Mouse (Mus musculus): ENCODE data around the gene Opn3. TPM values are rescaled to one million over a fixed set of nuclear protein-coding genes. Genes with fewer than 3 reads are reported as not detected.
A peak's percentile ranks its signal among the peaks of the same experiment; 100 is the strongest.

Gene Opn3
- 9.3 and 10.1 TPM in 2 replicates for polyA plus RNA-seq (2015; fragmentation: Nextera tagmentation; extraction: Ambion mirVana)

DNA sequence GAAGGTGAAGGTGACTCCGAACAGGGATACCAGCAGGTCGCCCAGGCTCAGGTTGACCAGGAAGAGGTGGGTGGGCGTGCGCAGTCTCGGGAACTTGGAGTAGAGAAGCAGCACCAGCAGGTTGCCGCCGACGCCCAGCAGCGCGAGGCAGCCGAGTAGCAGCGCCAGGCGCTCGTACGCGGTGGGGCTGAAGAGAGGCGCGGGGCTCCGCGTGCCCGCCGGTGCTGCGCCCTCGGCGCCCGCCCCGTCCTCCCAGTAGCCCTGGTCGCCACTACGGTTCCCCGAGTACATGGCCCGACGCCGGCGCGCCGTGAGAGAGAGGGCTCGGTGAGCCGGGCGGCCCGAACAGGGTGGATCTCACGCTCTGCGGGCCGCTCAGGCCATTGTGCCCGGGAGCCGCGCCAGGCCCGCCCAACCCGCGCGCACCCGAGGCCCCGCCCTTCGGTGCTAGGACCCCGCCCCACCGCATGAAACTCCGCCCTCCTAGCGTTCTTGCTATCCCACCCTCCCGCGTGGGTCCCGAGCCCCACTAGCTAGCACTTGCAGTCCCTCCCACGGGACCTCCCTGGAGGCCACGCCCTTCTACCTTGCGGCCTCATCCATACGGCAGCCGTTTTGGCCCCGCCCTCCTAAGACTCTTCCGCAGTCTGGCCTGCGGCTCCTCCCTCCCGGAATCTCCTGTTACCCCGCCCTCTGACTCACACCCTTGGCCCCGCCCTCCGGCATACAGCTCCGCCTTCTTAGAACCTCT is at the start of gene Opn3, which contains the start of gene Chml:
TSS of gene Opn3 (minus strand) at position 531 of the 751 bp plus-strand sequence.
TSS of gene Chml (minus strand) at position 656 of the 751 bp plus-strand sequence.
- Histone ChIP-seq H3K9me3 (ENCODE audit: control insufficient read depth, low read length) (no peaks in the 10 kb centered on the region), H3K4me3 (ENCODE audit: low read length) (peak within 1 kb of the TSS; percentile 87), H3K9ac (ENCODE audit: low read depth, low read length) (peak within 1 kb of the TSS; percentile 91), H3K4me1 (ENCODE audit: control insufficient read depth, insufficient read depth, low read depth, low read length) (peaks cover 8% of the 10 kb centered on the region), H3K27me3 (replicated peaks; ENCODE audit: control insufficient read depth, insufficient read depth, low read length) (no peaks in the 10 kb centered on the region), H3K4me2 (ENCODE audit: low read length) (peak within 1 kb of the TSS; percentile 84), H3K27ac (ENCODE audit: low read depth, low read length) (peak within 1 kb of the TSS; percentile 91), H3K36me3 (ENCODE audit: control insufficient read depth, insufficient read depth, low read length) (peaks cover 5% of the 10 kb centered on the region; the same call in 1 of the 2 replicates)
- peak; percentile 97 for ATAC-seq
- WGBS: 0% methylated on average over 42 of the region's 73 CpGs

DNA sequence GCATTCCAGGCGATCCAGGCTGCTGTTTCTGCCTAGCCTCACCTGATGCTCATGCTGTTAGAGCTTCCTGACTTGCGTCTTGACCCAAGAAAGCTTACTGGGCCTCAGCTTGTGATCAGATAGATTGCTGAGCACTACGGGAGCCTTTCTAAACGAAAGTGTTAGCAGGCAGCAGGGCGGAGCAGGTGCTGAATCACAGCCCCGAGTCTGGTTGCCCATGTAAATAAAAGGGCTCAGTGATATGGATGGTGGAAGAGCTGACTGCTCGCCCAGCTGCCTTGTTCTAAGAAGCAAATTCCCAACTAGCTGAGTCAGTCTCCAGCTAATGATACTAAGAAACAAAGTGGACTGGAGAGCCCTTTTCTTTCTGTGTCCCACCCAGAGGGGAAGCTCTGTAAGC is 33.2 kb upstream of the Opn3 start:
- 53% methylated on average over 7 of the region's 7 CpGs for WGBS
- Histone ChIP-seq H3K9me3 (ENCODE audit: control insufficient read depth, low read length) (no peaks in the 10 kb centered on the region), H3K36me3 (ENCODE audit: control insufficient read depth, insufficient read depth, low read length) (no peaks in the 10 kb centered on the region)

DNA sequence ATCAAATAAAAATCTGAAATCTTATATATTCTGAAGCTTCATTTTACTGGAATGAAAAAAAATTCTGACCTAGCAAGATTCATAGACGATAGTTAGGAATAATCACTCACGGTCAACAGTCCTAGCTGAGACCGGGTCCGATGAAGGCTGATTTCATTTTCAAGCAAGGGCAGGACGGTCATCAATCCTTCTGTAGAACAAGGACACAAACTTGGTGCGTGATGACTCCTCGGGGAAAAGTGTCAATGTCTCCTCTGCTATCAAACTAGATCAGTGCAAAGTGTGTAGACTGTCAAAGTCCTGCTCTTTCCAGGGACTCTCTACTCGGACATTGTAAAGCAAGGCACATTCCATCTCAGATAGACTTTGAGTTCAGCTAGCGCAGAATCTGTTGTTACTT is 24.3 kb upstream of the Opn3 start:
- WGBS: 94% methylated on average over 9 of the region's 9 CpGs
- Histone ChIP-seq H3K4me2 (ENCODE audit: low read length) (no peak overlapping the region), H3K9ac (ENCODE audit: low read depth, low read length) (no peak overlapping the region), H3K27ac (ENCODE audit: low read depth, low read length) (no peak overlapping the region), H3K4me3 (ENCODE audit: low read length) (no peak overlapping the region), H3K36me3 (ENCODE audit: control insufficient read depth, insufficient read depth, low read length) (no peaks in the 10 kb centered on the region), H3K9me3 (ENCODE audit: control insufficient read depth, low read length) (no peaks in the 10 kb centered on the region), H3K27me3 (replicated peaks; ENCODE audit: control insufficient read depth, insufficient read depth, low read length) (no peaks in the 10 kb centered on the region), H3K4me1 (ENCODE audit: control insufficient read depth, insufficient read depth, low read depth, low read length) (no peaks in the 10 kb centered on the region)
- no peak for ATAC-seq

More for the DNA sequence above, 33.2 kb upstream of the Opn3 start:
- Histone ChIP-seq H3K27me3 (replicated peaks; ENCODE audit: control insufficient read depth, insufficient read depth, low read length) (no peaks in the 10 kb centered on the region), H3K4me3 (ENCODE audit: low read length) (no peak overlapping the region), H3K4me2 (ENCODE audit: low read length) (no peak overlapping the region), H3K4me1 (ENCODE audit: control insufficient read depth, insufficient read depth, low read depth, low read length) (no peaks in the 10 kb centered on the region), H3K9ac (ENCODE audit: low read depth, low read length) (no peak overlapping the region), H3K27ac (ENCODE audit: low read depth, low read length) (no peak overlapping the region)
- no peak for ATAC-seq

DNA sequence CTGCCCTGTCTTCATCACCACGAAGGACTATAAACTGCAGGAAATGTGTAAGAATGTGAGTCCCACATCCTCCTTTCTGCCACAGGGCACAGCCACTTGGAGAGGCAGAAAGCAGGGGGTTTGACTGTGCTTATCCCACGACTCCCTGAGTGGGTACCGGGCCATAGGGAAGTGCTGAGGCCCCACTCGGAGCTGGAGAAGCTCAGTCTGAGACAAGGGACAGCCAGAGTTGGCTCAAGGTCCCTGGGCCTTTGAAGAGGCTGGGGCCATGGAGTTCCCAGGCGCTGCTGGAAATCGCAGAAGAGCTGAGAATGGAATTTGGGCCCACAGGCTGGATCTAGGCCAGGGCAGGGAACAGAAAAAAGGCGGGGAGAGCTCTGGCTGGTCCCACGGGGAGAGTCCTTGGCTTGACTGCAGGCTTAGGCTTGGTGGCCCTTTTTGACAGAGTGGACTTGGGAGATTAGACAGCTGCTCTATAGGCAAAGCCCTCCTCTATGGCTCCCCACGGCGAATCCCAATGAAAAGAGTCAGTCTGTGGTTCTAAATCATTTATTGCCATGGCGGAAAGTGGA is 19.8 kb upstream of the Opn3 start:
- no peak overlapping the region for H3K4me3 ChIP-seq (ENCODE audit: low read length)
- no peaks in the 10 kb centered on the region for H3K4me1 ChIP-seq (ENCODE audit: control insufficient read depth, insufficient read depth, low read depth, low read length)
- no peaks in the 10 kb centered on the region for H3K9me3 ChIP-seq (ENCODE audit: control insufficient read depth, low read length)
- H3K27me3 ChIP-seq (replicated peaks; ENCODE audit: control insufficient read depth, insufficient read depth, low read length): no peaks in the 10 kb centered on the region
- no peak for ATAC-seq
- H3K27ac ChIP-seq (ENCODE audit: low read depth, low read length): no peak overlapping the region
- 70% methylated on average over 11 of the region's 11 CpGs for WGBS
- no peak overlapping the region for H3K9ac ChIP-seq (ENCODE audit: low read depth, low read length)
- no peak overlapping the region for H3K4me2 ChIP-seq (ENCODE audit: low read length)
- H3K36me3 ChIP-seq (ENCODE audit: control insufficient read depth, insufficient read depth, low read length): no peaks in the 10 kb centered on the region

DNA sequence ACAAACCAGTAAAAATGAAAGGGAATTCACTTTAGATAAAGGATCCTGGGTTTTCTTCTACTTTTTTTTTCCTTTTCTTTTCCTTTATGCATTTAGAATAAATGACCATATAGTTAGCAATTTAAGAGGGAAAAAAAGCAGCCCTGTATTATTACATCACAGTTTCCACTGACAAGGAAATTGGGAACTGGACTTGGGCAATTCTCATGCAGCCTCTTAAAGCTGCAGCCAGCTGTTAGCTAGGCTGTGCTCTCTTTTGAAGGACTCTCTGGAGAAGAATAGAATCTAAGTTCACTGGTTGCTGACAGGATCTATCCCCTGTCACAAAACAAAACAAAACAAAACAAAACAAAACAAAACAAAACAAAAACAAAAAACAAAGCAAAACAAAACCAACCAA is 15.4 kb upstream of the Opn3 start:
- Histone ChIP-seq H3K4me2 (ENCODE audit: low read length) (no peak overlapping the region), H3K9ac (ENCODE audit: low read depth, low read length) (no peak overlapping the region), H3K27me3 (replicated peaks; ENCODE audit: control insufficient read depth, insufficient read depth, low read length) (no peaks in the 10 kb centered on the region), H3K4me1 (ENCODE audit: control insufficient read depth, insufficient read depth, low read depth, low read length) (no peaks in the 10 kb centered on the region), H3K36me3 (ENCODE audit: control insufficient read depth, insufficient read depth, low read length) (no peaks in the 10 kb centered on the region), H3K27ac (ENCODE audit: low read depth, low read length) (no peak overlapping the region), H3K4me3 (ENCODE audit: low read length) (no peak overlapping the region), H3K9me3 (ENCODE audit: control insufficient read depth, low read length) (no peaks in the 10 kb centered on the region)
- ATAC-seq: no peak

DNA sequence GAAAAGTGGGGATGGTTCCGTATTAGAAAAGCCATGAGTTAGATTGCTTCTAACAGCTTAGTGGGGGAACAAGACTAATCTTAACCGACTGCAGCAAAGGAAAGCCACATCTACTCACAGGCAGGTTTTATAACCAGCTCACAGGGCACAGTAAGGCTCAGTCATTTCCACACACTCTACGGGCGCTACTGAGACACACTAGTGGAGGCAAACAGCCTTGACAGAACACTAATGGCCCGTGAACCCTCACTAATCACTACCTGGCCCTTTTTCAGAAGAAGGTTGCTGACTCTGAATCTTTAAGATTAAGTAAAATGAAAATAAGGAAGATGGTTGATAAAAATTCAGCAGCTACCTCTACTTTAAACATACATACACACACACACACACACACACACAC is 15.0 kb upstream of the Opn3 start:
- 71% methylated on average over 5 of the region's 5 CpGs for WGBS
- Histone ChIP-seq H3K9me3 (ENCODE audit: control insufficient read depth, low read length) (no peaks in the 10 kb centered on the region), H3K36me3 (ENCODE audit: control insufficient read depth, insufficient read depth, low read length) (no peaks in the 10 kb centered on the region), H3K27me3 (replicated peaks; ENCODE audit: control insufficient read depth, insufficient read depth, low read length) (no peaks in the 10 kb centered on the region), H3K27ac (ENCODE audit: low read depth, low read length) (no peak overlapping the region), H3K4me2 (ENCODE audit: low read length) (no peak overlapping the region), H3K4me3 (ENCODE audit: low read length) (no peak overlapping the region), H3K4me1 (ENCODE audit: control insufficient read depth, insufficient read depth, low read depth, low read length) (no peaks in the 10 kb centered on the region), H3K9ac (ENCODE audit: low read depth, low read length) (no peak overlapping the region)
- no peak for ATAC-seq

DNA sequence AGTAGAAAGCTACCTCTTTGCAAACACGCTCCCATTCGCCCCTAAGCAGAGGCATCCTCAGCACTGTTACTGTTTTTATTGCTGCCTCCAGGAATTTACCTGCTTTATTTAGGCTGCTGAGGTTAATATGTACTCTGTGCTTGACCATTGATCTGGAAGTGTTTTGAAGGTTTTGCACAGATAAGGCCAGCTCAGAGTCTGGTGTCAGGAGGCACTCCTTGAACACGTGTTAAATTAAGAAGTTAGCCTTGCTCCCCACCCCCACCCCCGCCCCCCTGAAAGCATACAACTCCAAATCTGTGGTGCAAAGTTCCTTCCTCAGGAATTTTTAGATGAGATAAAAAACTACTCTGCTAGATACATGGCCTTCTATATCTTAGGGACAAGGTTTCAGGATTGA is 8.6 kb upstream of the Opn3 start:
- Histone ChIP-seq H3K9me3 (ENCODE audit: control insufficient read depth, low read length) (no peaks in the 10 kb centered on the region), H3K4me2 (ENCODE audit: low read length) (no peak overlapping the region), H3K36me3 (ENCODE audit: control insufficient read depth, insufficient read depth, low read length) (no peaks in the 10 kb centered on the region), H3K4me3 (ENCODE audit: low read length) (no peak overlapping the region), H3K27ac (ENCODE audit: low read depth, low read length) (no peak overlapping the region), H3K27me3 (replicated peaks; ENCODE audit: control insufficient read depth, insufficient read depth, low read length) (no peaks in the 10 kb centered on the region), H3K9ac (ENCODE audit: low read depth, low read length) (no peak overlapping the region), H3K4me1 (ENCODE audit: control insufficient read depth, insufficient read depth, low read depth, low read length) (no peaks in the 10 kb centered on the region)
- no peak for ATAC-seq
- WGBS: 78% methylated on average over 4 of the region's 4 CpGs

DNA sequence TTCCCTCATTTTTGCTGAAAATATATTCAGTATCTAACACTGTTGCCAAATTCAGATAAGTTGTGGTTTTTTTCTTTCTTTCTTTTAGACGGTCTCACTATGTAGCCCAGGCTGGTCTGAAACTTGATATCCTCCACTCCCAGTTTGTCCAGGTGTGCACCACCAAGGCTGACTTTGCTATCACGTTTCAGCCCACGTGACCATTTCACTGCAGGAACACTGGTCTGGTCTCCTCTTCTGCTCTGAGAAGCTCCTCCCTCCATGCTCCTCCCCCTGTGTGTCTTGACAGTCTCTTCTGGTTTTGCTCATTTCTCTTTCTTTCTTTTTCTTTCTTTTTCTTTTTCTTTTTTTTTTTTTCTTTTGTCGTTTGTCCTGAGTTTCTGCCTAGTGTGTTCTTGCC is 7.2 kb upstream of the Opn3 start:
- Histone ChIP-seq H3K4me1 (ENCODE audit: control insufficient read depth, insufficient read depth, low read depth, low read length) (no peaks in the 10 kb centered on the region), H3K27ac (ENCODE audit: low read depth, low read length) (no peak overlapping the region), H3K36me3 (ENCODE audit: control insufficient read depth, insufficient read depth, low read length) (no peaks in the 10 kb centered on the region), H3K4me2 (ENCODE audit: low read length) (no peak overlapping the region), H3K27me3 (replicated peaks; ENCODE audit: control insufficient read depth, insufficient read depth, low read length) (no peaks in the 10 kb centered on the region), H3K9ac (ENCODE audit: low read depth, low read length) (no peak overlapping the region), H3K4me3 (ENCODE audit: low read length) (no peak overlapping the region), H3K9me3 (ENCODE audit: control insufficient read depth, low read length) (no peaks in the 10 kb centered on the region)
- no peak for ATAC-seq
- WGBS: 38% methylated on average over 4 of the region's 4 CpGs

DNA sequence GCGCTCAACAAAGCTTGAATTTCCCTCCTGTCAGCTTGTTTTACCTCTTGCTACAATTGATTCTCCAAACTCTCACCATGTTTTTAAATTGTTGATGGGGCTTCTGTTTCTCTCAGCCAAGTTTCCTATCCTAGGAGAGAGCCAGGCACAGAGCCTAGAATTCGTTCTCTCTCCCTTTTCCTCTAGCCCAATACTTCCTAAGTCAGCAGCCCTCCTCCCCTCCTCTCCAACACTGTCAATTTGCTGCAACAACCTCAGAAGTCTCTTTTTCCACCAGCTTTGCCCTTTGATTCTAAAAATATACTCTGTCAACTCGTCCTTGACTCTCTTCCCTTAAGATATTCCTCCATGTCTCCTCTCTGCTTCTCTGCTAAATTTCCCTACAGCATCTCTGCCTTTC is 6.8 kb upstream of the Opn3 start:
- WGBS: 68% methylated on average over 3 of the region's 3 CpGs

More for the DNA sequence above, 6.8 kb upstream of the Opn3 start:
- H3K9me3 ChIP-seq (ENCODE audit: control insufficient read depth, low read length): no peaks in the 10 kb centered on the region
- H3K27ac ChIP-seq (ENCODE audit: low read depth, low read length): no peak overlapping the region
- ATAC-seq: no peak
- no peaks in the 10 kb centered on the region for H3K27me3 ChIP-seq (replicated peaks; ENCODE audit: control insufficient read depth, insufficient read depth, low read length)
- no peak overlapping the region for H3K9ac ChIP-seq (ENCODE audit: low read depth, low read length)
- H3K36me3 ChIP-seq (ENCODE audit: control insufficient read depth, insufficient read depth, low read length): no peaks in the 10 kb centered on the region
- H3K4me1 ChIP-seq (ENCODE audit: control insufficient read depth, insufficient read depth, low read depth, low read length): no peaks in the 10 kb centered on the region
- H3K4me3 ChIP-seq (ENCODE audit: low read length): no peak overlapping the region
- no peak overlapping the region for H3K4me2 ChIP-seq (ENCODE audit: low read length)
